In genomic region chr8:120322956-120323448, GRCm38 (mm10) we compare ENCODE assay signal across 8 mouse cellular contexts.
DNase-seq lines count a peak whose midpoint lies in the region; ATAC-seq and TF ChIP-seq lines count a peak whose summit lies in the region.

No protein-coding gene starts in this region.

- H3K27ac ChIP-seq in bone marrow macrophage, adult 2 months (ENCODE audit: insufficient read depth, low read depth, low read length) = peak overlapping the region; percentile 85
- H3K27ac ChIP-seq in liver, adult 2 months (replicated peaks; ENCODE audit: insufficient read depth, low read depth, low read length) = 0 out of 2 replicates have a peak overlapping the region, but pooled peaks have one; percentile 7

- H3K4me3 ChIP-seq in bone marrow macrophage, adult 2 months (ENCODE audit: insufficient read depth, low read length) = no peak overlapping the region
- no peak overlapping the region for H3K4me3 ChIP-seq in liver, adult 2 months (ENCODE audit: insufficient read depth, low read depth, low read length)

- TF ChIP-seq CTCF in bone marrow macrophage, adult 2 months (IDR thresholded peaks at IDR 0.05; ENCODE audit: low read depth, low read length) = no peak
- TF ChIP-seq CTCF in liver, adult 2 months (IDR thresholded peaks at IDR 0.05; ENCODE audit: low read depth, low read length) = no peak

- H3K9ac ChIP-seq in liver, adult 2 months (ENCODE audit: low read depth, low read length) = no peak overlapping the region

- no peaks in the 10 kb centered on the region for H3K79me2 ChIP-seq in liver, adult 2 months (ENCODE audit: control insufficient read depth, insufficient read depth, low read length)

- ATAC-seq in granulocyte monocyte progenitor cell, adult 5-6 weeks (replicated peaks; ENCODE audit: poor library complexity, severe bottlenecking) = peak; percentile 56

- peaks cover 41% of the 10 kb centered on the region for H3K4me1 ChIP-seq in bone marrow macrophage, adult 2 months (ENCODE audit: control insufficient read depth, insufficient read depth, low read length)
- peaks cover 16% of the 10 kb centered on the region for H3K4me1 ChIP-seq in liver, adult 2 months (ENCODE audit: control insufficient read depth, insufficient read depth, low read length)

- no peak for TF ChIP-seq POLR2A in bone marrow macrophage, adult 2 months (IDR thresholded peaks at IDR 0.05; ENCODE audit: borderline replicate concordance, low read depth, low read length)
- TF ChIP-seq POLR2A in liver, adult 2 months (IDR thresholded peaks at IDR 0.05; ENCODE audit: extremely low read depth, insufficient read depth, low read length) = no peak

- no peaks in the 10 kb centered on the region for H3K36me3 ChIP-seq in liver, adult 2 months (ENCODE audit: control insufficient read depth, insufficient read depth, low read length)

- 35% methylated on average over 20 of the region's 20 CpGs for WGBS in liver, adult 2 months

- DNase-seq in cerebellum, adult 11-12 months = peak; percentile 65
- no peak for DNase-seq in cerebellum, adult 9-10 months
- DNase-seq in kidney, adult 11 months = peak; percentile 60
- DNase-seq in liver, adult 2 months (ENCODE audit: extremely low read depth, low read depth, low spot score) = peak; percentile 18
- DNase-seq in monocyte, adult 2 months (ENCODE audit: low read depth in 1 of 2, low spot score in 2 of 2) = peak; percentile 68 to 72
- peak; percentile 47 for DNase-seq in yolk sac, embryonic 10.5 days (ENCODE audit: low spot score)

- no peaks in the 10 kb centered on the region for H3K27me3 ChIP-seq in liver, adult 2 months (ENCODE audit: control insufficient read depth, insufficient read depth, low read length)
